Mouse (Mus musculus): Measurements from ENCODE around the gene Nectin2. TPM values are rescaled to one million over a fixed set of nuclear protein-coding genes. Genes with fewer than 3 reads are reported as not detected.
A peak's percentile ranks its signal among the peaks of the same experiment; 100 is the strongest.

Nectin2 gene
- polyA plus RNA-seq, 1 experiment from 2014 or later, result 54.6 TPM

DNA sequence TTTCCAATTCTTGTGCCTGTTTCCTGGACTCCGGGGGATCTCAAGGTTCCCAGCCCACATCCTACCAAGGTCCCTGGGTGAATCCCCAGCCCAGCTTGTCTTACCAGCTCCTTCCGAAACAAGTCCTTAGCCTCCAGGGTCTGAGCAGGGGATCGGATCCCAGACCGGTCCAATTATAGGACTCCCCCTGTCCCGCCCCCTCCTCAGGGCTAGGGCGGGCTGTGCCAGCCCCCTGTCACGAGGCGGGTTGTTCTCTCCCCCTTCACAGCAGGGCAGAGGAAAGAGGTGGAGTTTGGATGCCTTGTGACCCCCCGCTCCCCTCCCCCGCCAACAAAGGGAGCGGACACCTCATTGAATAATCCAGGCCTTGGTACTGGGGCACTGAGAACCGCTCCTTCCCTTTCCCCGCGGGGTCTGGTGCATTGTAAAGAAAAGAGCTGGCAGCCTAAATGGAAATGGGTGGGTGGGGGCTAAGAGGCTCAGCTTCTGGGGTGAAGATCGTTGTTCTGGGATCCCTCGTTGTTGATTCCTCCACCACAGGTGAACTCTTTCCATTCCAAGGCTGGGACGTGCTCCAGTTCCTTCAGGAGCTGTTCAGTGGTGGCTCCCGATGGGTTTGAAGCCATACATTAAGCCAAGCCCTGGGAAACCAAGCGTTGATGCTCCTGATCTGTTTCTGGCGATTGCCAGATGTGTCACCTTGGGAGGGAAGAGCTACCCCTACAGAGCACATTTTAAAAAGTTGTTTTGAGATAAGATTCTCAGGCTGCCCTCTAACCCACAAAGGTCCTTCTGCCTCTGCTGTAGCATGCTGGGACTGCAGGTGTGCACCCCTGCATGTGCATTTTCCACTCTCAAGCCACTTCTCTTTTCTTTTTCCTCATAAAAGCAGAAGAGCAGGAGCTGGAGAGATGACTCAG lies 51.1 kb downstream of the Nectin2 start, which contains the start of gene Apoe:
Apoe (minus strand) TSS at position 282 of the 920 bp plus-strand sequence.
- Histone ChIP-seq H3K9me3 (no peaks in the 10 kb centered on the region), H3K4me3 (peak within 1 kb of the TSS; percentile 35), H3K27me3 (peaks cover 4% of the 10 kb centered on the region; the same call in 1 of the 2 replicates), H3K36me3 (peaks cover 32% of the 10 kb centered on the region), H3K4me1 (replicated peaks) (peaks cover 28% of the 10 kb centered on the region), H3K27ac (replicated peaks) (peak within 1 kb of the TSS; percentile 54; the same call in 1 of the 2 replicates), H3K9ac (peak within 1 kb of the TSS; percentile 69), H3K4me2 (peak within 1 kb of the TSS; percentile 60)
- peak; percentile 70 for ATAC-seq (ENCODE audit: low read depth)
- WGBS, result 2% methylated on average over 20 of the region's 20 CpGs

DNA sequence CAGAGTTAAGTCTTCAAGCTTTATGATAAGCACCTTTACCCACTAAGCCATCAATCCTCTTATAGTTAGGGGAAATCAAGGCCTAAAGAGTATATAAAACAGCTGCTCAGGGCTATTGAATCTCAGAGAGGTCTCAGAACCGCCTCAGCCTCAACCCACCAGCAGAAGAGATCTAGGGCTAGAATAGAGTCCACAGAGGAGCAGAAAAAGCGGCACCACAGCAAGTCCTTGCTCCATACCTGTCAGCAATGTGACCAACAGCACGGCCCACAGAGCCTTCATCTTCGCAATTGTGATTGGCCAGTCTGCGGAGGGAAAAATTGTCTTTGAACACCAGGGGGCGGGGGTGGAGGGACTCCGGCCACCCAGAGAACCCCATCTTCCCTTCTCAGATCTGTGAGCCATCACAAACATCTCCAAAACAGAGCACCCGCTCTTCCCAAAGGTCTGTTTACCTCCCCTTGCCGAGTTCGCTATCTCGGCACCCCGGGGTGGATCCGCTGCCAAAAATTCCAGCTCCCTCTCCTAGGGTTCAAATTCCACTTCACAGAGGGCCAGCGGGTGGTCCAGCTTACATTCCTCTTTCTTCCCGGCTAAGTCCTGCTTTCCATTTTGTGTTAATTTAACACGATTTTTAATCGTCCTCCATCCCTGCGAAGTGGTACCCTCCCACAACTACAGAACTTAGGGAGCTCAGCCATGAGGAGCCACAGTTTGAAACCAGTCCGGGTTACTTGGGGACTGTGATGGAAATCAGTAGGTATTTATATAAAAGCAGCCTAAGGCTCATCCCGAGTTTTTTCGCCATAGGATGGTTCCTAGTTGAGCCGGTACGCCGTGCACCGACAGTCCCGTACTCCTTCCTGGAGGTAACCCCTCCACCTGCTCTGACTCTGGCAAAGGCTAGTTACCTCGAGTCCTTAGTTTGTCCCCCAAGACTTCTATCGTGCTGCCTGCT lies 52.1 kb downstream of the Nectin2 start:
- H3K27ac ChIP-seq (replicated peaks), result no peak overlapping the region
- H3K4me2 ChIP-seq, result peak overlapping the region; percentile 60
- peaks cover 31% of the 10 kb centered on the region for H3K4me1 ChIP-seq (replicated peaks)
- H3K4me3 ChIP-seq, result peak overlapping the region; percentile 35
- peak; percentile 3; the same call in 1 of the 2 replicates for ATAC-seq (ENCODE audit: low read depth)
- no peaks in the 10 kb centered on the region for H3K9me3 ChIP-seq
- peaks cover 24% of the 10 kb centered on the region for H3K36me3 ChIP-seq
- peak overlapping the region; percentile 69 for H3K9ac ChIP-seq
- H3K27me3 ChIP-seq, result peaks cover 4% of the 10 kb centered on the region; the same call in 1 of the 2 replicates
- WGBS, result 3% methylated on average over 28 of the region's 28 CpGs

DNA sequence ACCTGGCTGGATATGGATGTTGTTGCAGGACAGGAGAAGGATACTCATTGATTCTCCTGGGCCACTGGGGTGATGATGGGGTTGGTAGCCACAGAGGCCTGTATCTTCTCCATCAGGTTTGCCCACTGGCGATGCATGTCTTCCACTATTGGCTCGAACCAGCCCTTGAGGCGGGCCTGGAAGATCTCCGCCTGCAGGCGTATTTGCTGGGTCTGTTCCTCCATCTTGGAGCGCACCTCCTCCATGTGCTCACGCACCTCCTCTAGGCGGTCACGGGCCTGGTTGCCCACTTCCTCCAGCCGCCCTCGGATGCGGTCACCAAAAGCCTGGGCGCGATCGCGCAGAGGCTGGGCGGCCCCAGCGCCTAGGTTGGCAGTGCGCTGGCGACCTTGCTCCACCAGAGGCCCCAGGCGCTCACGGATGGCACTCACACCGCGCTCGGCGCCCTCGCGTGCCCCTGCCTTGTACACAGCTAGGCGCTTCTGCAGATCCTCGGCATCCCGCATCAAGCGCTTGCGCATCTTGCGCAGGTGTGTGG lies 53.9 kb downstream of the Nectin2 start:
- H3K27me3 ChIP-seq, result peaks cover 4% of the 10 kb centered on the region; the same call in 1 of the 2 replicates
- no peak overlapping the region for H3K4me2 ChIP-seq
- 95% methylated on average over 34 of the region's 34 CpGs for WGBS
- no peak overlapping the region for H3K27ac ChIP-seq (replicated peaks)
- H3K9ac ChIP-seq, result no peak overlapping the region
- H3K36me3 ChIP-seq, result peaks cover 11% of the 10 kb centered on the region
- ATAC-seq (ENCODE audit: low read depth), result no peak
- H3K9me3 ChIP-seq, result no peaks in the 10 kb centered on the region
- H3K4me3 ChIP-seq, result no peak overlapping the region
- H3K4me1 ChIP-seq (replicated peaks), result peaks cover 36% of the 10 kb centered on the region

DNA sequence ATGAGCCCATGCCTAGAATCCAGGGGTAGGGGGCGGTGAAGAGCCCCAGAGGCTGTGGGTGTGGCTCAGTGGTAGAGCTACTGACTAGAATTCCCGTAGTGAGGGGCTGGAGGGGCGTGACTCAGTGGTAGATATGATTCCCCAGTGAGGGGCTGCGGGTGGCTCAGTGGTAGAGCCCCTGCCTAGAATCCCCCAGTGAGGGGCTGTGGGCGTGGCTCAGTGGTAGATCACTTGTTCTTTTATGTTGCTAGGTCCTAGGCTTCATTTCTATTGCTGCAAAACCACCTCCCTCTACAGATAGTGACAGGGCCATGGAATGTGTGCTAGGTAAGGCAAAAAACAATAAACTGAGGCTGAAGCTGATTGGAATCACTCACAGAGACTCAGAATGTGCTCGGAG lies 54.4 kb downstream of the Nectin2 start:
- no peak overlapping the region for H3K4me2 ChIP-seq
- ATAC-seq (ENCODE audit: low read depth), result no peak
- H3K27me3 ChIP-seq, result peaks cover 4% of the 10 kb centered on the region; the same call in 1 of the 2 replicates
- H3K9ac ChIP-seq, result no peak overlapping the region
- H3K4me3 ChIP-seq, result no peak overlapping the region
- H3K27ac ChIP-seq (replicated peaks), result no peak overlapping the region
- WGBS, result 88% methylated on average over 6 of the region's 6 CpGs
- H3K9me3 ChIP-seq, result no peaks in the 10 kb centered on the region
- H3K36me3 ChIP-seq, result peaks cover 11% of the 10 kb centered on the region
- H3K4me1 ChIP-seq (replicated peaks), result peaks cover 35% of the 10 kb centered on the region

DNA sequence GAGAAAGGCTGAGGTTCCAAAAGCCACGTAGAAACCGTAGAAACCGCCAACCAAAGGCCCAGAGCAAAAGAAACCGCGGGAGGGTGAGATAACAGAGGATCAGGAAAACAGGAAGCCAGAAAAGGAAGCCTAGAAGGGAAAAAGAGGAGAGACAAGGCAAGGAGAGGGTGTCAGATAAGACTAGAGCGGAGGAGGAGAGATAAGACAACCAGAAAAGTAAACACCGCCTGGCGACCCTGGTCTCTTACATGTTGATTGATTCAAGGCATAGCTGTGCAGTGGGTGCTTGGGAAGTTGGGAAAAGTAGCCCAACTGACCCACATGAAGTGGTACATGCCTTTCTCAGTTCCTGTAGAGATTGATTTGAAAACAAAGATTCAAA lies 55.1 kb downstream of the Nectin2 start:
- Histone ChIP-seq H3K4me2 (no peak overlapping the region), H3K4me3 (no peak overlapping the region), H3K27me3 (peaks cover 4% of the 10 kb centered on the region; the same call in 1 of the 2 replicates), H3K9me3 (no peaks in the 10 kb centered on the region), H3K27ac (replicated peaks) (no peak overlapping the region), H3K4me1 (replicated peaks) (peaks cover 28% of the 10 kb centered on the region), H3K9ac (no peak overlapping the region), H3K36me3 (peaks cover 11% of the 10 kb centered on the region)
- no peak for ATAC-seq (ENCODE audit: low read depth)
- WGBS, result 58% methylated on average over 8 of the region's 8 CpGs

DNA sequence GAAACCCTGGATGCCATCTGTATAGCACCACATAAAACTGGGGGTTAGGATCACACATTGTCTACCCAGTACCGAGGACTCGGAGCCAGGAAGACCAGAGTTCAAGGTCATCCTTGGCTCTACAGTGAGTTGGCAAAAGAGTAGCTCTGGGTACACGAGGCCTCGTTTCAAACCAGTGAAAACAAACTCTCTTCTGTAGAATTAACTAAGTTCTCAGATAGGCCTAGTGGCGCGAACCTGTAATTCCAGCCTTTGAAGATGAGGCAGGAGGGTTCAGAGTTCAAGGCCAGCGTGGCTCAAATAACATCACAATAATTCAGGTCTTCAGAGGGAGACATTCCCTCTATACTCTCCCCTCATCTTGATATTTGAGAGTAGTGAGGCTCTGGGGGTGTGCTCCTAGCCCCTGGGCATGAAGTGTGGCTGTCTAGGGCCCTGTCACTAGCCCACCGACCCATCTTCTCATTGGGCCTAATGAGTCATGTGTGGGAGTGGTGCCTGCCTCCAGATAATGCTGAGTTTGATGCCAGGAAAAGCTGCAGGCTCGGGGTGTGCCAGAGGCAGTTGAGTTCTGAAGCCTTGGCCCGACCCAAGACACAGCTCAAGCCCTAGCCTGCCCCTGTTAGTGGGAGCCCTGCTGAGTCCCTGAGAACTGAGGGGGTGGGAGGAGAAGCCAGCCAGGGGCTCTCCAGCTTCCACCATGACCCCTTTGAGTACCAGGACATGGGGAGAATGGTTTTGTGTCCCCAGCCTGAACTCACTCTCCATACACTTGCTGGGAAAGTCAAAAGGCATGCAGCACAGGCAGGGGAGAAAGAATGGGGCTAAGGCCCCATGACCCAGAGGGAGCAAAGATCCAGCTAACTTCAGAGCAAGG lies 55.7 kb downstream of the Nectin2 start:
- Histone ChIP-seq H3K36me3 (peaks cover 11% of the 10 kb centered on the region), H3K4me2 (no peak overlapping the region), H3K9me3 (no peaks in the 10 kb centered on the region), H3K4me1 (replicated peaks) (peaks cover 26% of the 10 kb centered on the region), H3K27ac (replicated peaks) (no peak overlapping the region), H3K27me3 (peaks cover 4% of the 10 kb centered on the region; the same call in 1 of the 2 replicates), H3K9ac (no peak overlapping the region), H3K4me3 (no peak overlapping the region)
- WGBS, result 87% methylated on average over 10 of the region's 10 CpGs
- no peak for ATAC-seq (ENCODE audit: low read depth)

DNA sequence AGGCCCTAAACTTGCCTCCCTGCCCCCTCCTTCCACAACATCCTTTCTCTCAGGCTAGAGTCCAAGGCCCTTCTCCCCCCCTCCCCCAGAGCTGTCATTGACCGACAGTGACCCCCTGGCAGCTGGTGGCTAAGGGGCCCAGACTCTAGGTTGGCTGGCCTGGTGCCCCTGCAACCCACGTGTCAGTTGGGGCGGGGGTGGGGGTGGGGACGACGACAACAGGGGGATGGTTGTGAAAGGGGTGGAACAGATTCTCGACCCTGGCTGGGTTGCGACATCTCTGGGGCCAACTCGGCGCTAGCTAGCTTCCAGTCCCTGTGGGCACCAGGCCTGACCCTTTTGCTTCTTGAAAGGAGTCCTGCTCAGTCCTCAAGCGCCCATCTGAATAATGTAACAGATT lies 56.9 kb downstream of the Nectin2 start:
- H3K27ac ChIP-seq (replicated peaks), result no peak overlapping the region
- H3K9me3 ChIP-seq, result no peaks in the 10 kb centered on the region
- H3K4me1 ChIP-seq (replicated peaks), result peaks cover 14% of the 10 kb centered on the region
- H3K4me3 ChIP-seq, result no peak overlapping the region
- WGBS, result 32% methylated on average over 10 of the region's 10 CpGs
- H3K4me2 ChIP-seq, result no peak overlapping the region
- ATAC-seq (ENCODE audit: low read depth), result no peak
- H3K27me3 ChIP-seq, result 0 out of 2 replicates have a peak, but pooled peaks cover 4% of the 10 kb centered on the region
- H3K36me3 ChIP-seq, result peaks cover 11% of the 10 kb centered on the region
- no peak overlapping the region for H3K9ac ChIP-seq

DNA sequence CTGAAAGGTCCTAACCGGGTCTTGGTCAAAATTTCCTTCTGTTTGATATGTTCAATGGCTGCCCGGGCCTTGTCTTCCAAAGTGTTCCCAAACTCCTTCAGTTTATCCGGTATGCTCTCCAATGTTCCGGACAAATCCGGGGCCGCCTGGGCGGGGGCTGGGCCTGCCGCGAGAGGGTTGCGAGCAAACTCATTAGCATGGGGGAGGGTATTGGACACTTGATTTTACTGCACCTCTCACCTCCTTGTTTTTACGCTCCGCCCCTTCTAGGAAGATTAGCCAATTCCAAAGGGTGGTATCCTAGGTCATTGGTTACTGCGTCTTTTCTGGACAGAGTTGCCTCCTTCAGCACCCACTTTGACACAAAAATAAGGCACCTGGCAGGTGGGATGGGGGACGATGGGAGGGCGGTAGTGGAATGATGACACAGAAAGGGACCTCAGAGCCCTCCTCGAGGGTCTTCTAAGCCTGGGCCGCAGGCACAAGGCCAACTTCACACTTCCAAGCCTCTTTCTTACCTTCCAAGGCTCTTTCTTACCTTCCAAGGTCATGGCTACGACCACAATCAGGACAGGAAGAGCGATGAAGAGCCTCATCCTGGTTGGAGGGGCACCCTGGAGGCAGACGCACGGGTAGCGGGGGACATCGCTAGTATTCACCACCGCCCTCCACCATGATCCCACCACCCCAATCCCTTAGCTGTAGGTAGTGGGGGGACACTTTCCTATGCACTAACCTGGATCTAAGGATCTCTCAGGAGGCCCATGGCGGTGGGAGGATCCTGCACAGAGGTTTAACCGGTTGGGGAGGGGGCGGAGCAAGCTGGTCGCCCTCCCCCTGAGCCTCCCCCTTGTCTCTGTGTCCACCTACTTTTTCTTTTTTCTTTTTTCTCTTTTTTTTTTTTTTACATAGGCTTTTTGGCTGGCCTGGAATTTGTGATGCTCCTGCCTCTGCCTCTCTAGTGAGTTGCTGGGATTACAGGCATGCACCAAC lies 58.1 kb downstream of the Nectin2 start, which contains the start of gene Apoc1:
Apoc1 (minus strand) TSS at position 788 of the 993 bp plus-strand sequence.
- peaks cover 8% of the 10 kb centered on the region for H3K4me1 ChIP-seq (replicated peaks)
- no peak for ATAC-seq (ENCODE audit: low read depth)
- H3K27me3 ChIP-seq, result no peaks in the 10 kb centered on the region
- H3K27ac ChIP-seq (replicated peaks), result no peak within 1 kb of the TSS
- no peak within 1 kb of the TSS for H3K4me3 ChIP-seq
- no peaks in the 10 kb centered on the region for H3K9me3 ChIP-seq
- H3K4me2 ChIP-seq, result no peak within 1 kb of the TSS
- 45% methylated on average over 28 of the region's 28 CpGs for WGBS
- no peak within 1 kb of the TSS for H3K9ac ChIP-seq
- peaks cover 11% of the 10 kb centered on the region for H3K36me3 ChIP-seq

DNA sequence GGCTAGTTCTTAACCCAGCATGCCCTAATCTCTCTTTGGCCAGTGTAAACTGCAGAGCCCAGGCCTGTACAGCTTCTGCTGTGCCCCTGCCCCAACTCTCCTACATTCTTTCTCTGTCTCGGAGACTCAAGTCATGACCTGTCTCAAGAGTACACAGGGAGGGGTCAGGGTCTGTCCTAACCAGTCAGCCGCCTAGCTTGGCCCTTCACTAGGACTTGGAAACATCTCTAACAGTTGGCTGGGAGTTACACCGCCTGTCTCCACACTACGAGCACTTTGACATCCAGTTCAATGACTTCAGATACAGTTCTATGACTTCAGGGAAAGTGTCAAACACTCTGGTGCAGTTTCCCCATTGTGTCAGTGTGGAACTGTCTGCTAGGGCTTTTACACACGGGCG lies 58.8 kb downstream of the Nectin2 start:
- 74% methylated on average over 6 of the region's 6 CpGs for WGBS
- H3K27me3 ChIP-seq, result no peaks in the 10 kb centered on the region
- no peak overlapping the region for H3K9ac ChIP-seq
- peaks cover 8% of the 10 kb centered on the region for H3K4me1 ChIP-seq (replicated peaks)
- no peak overlapping the region for H3K4me2 ChIP-seq
- H3K36me3 ChIP-seq, result peaks cover 6% of the 10 kb centered on the region
- ATAC-seq (ENCODE audit: low read depth), result no peak
- H3K4me3 ChIP-seq, result no peak overlapping the region
- H3K27ac ChIP-seq (replicated peaks), result no peak overlapping the region
- H3K9me3 ChIP-seq, result no peaks in the 10 kb centered on the region

DNA sequence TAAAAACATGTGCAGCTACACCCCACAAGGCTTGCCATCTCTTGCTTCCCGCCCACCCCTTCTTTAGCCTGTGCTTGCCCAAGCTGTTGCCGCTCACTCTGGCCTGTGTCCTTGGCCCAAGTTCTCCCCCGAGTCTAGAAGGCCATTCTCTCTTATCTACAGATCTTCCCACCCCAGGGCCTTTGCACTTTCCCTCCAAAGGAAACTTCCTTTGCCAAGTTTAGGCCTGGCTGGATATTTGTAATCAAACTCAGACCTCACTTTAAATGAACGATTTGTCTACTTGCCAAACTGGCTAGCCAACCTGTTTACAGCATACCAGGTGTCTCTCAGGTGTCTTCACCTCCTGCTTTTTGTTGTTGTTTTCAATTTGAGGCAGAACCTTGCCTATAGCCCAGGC lies 59.4 kb downstream of the Nectin2 start:
- Histone ChIP-seq H3K27me3 (no peaks in the 10 kb centered on the region), H3K9ac (no peak overlapping the region), H3K4me1 (replicated peaks) (peaks cover 8% of the 10 kb centered on the region), H3K27ac (replicated peaks) (no peak overlapping the region), H3K9me3 (no peaks in the 10 kb centered on the region), H3K4me3 (no peak overlapping the region), H3K4me2 (no peak overlapping the region), H3K36me3 (0 out of 2 replicates have a peak, but pooled peaks cover under 1% of the 10 kb centered on the region)
- ATAC-seq (ENCODE audit: low read depth), result no peak
- WGBS, result 89% methylated on average over 4 of the region's 4 CpGs

All from neural tube, embryonic 13.5 days (tissue).